Mouse (Mus musculus) CH12.LX (cell line): Measurements from ENCODE around the gene Hist1h3i. TPM values are rescaled to one million over a fixed set of nuclear protein-coding genes. Genes with fewer than 3 reads are reported as not detected.
A peak's percentile ranks its signal among the peaks of the same experiment; 100 is the strongest.

ENCODE experiments used
- DNase-seq: peaks from one replicate; pipeline ENCODE4 v3.0.0-alpha.2; 2013; ENCODE audit errors: extremely low read depth
- H3K27ac ChIP-seq: 2 replicates; pipeline ENCODE4 v1.5.1; 2012; ENCODE audit warnings: low read depth, mild to moderate bottlenecking, control low read depth, moderate library complexity; ENCODE audit not compliant: insufficient read depth
- H3K27me3 ChIP-seq: replicated peaks from 2 replicates; pipeline ENCODE3; 2012; ENCODE audit warnings: inconsistent platforms
- H3K36me3 ChIP-seq, 2 experiments: replicated peaks in 1 of 2; 2 replicates each; pipeline versions ENCODE3 to v1.6.1; 2012; ENCODE audit warnings: inconsistent platforms in 1 of 2, low read length in 1 of 2, mild to moderate bottlenecking in 1 of 2, mixed read lengths in 1 of 2, moderate library complexity in 1 of 2; ENCODE audit not compliant: control insufficient read depth in 1 of 2, insufficient read depth in 1 of 2
- H3K4me1 ChIP-seq, 2 experiments: 2 replicates each; pipeline ENCODE4 v1.6.1; 2012; ENCODE audit warnings: inconsistent platforms in 1 of 2, moderate library complexity in 1 of 2; ENCODE audit not compliant: insufficient read depth in 2 of 2, control insufficient read depth in 1 of 2
- H3K4me2 ChIP-seq: 2 replicates; pipeline ENCODE4 v1.6.1; 2012; ENCODE audit warnings: low read depth, mild to moderate bottlenecking, control low read depth; ENCODE audit not compliant: poor library complexity, insufficient read depth, severe bottlenecking
- H3K4me3 ChIP-seq, 3 experiments: fragments of 150-350 bp in 1 of 3; sonication (generic) in 1 of 3; replicated peaks in 1 of 3; 2 replicates each; pipeline versions ENCODE3 to v1.5.1; 2011 to 2012; ENCODE audit warnings: low read depth in 2 of 3, low read length in 2 of 3, mild to moderate bottlenecking in 2 of 3, moderate library complexity in 2 of 3, control low read depth in 1 of 3, improper control_type of control experiment in 1 of 3, inconsistent platforms in 1 of 3, mixed read lengths in 1 of 3; ENCODE audit not compliant: poor library complexity in 1 of 3
- H3K79me2 ChIP-seq: replicated peaks from 2 replicates; pipeline ENCODE4 v1.6.1; 2012; ENCODE audit warnings: mild to moderate bottlenecking, moderate library complexity; ENCODE audit not compliant: control insufficient read depth, poor library complexity, insufficient read depth, severe bottlenecking; ENCODE audit errors: extremely low read depth
- H3K9ac ChIP-seq: 2 replicates; pipeline ENCODE4 v1.6.1; 2012; ENCODE audit warnings: low read depth, mild to moderate bottlenecking, control low read depth, moderate library complexity; ENCODE audit not compliant: insufficient read depth
- H3K9me3 ChIP-seq: replicated peaks from 2 replicates; pipeline ENCODE3; 2012; ENCODE audit warnings: low read length, inconsistent platforms, mixed read lengths
- BHLHE40 ChIP-seq: IDR thresholded peaks from 2 replicates; pipeline ENCODE4 v1.6.1; 2011; ENCODE audit warnings: mild to moderate bottlenecking, low read depth, low read length, improper control_type of control experiment
- CHD1 ChIP-seq: IDR thresholded peaks from 2 replicates; pipeline ENCODE4 v1.6.1; 2012; ENCODE audit warnings: low read depth, low read length, improper control_type of control experiment, inconsistent platforms
- CHD2 ChIP-seq: IDR thresholded peaks from 2 replicates; pipeline ENCODE4 v1.6.1; 2011; ENCODE audit warnings: low read length, improper control_type of control experiment
- CTCF ChIP-seq, 2 experiments: IDR thresholded peaks in 1 of 2; conservative IDR thresholded peaks in 1 of 2; 2 replicates each; pipeline ENCODE4 v1.5.1; 2011 to 2012; ENCODE audit warnings: low read depth in 2 of 2, low read length in 2 of 2, improper control_type of control experiment in 1 of 2, inconsistent platforms in 1 of 2, mild to moderate bottlenecking in 1 of 2, moderate library complexity in 1 of 2
- E2F4 ChIP-seq: IDR thresholded peaks from 2 replicates; pipeline ENCODE4 v1.6.1; 2011; ENCODE audit warnings: low read depth, low read length, improper control_type of control experiment; ENCODE audit not compliant: insufficient replicate concordance
- ELF1 ChIP-seq: IDR thresholded peaks from 2 replicates; pipeline ENCODE4 v1.6.1; 2014; ENCODE audit warnings: low read depth, mild to moderate bottlenecking, inconsistent platforms, low read length, improper control_type of control experiment
- ETS1 ChIP-seq: conservative IDR thresholded peaks from 2 replicates; pipeline ENCODE4 v1.6.1; 2012; ENCODE audit warnings: low read depth, mild to moderate bottlenecking, inconsistent platforms, low read length, improper control_type of control experiment, moderate library complexity
- GABPA ChIP-seq: IDR thresholded peaks from 2 replicates; pipeline ENCODE4 v1.6.1; 2012; ENCODE audit warnings: low read depth, low read length, improper control_type of control experiment, inconsistent platforms; ENCODE audit not compliant: insufficient replicate concordance
- HCFC1 ChIP-seq: IDR thresholded peaks from 2 replicates; pipeline ENCODE4 v1.6.1; 2012; ENCODE audit warnings: low read depth, mild to moderate bottlenecking, inconsistent platforms, low read length, improper control_type of control experiment
- IRF4 ChIP-seq: IDR thresholded peaks from 2 replicates; pipeline ENCODE4 v1.6.1; 2014; ENCODE audit warnings: low read depth, mild to moderate bottlenecking, inconsistent platforms, low read length, improper control_type of control experiment
- JUN ChIP-seq: IDR thresholded peaks from 2 replicates; pipeline ENCODE4 v1.6.1; 2011; ENCODE audit warnings: low read depth, mild to moderate bottlenecking, low read length, improper control_type of control experiment, moderate library complexity; ENCODE audit not compliant: insufficient read depth
- JUND ChIP-seq: conservative IDR thresholded peaks from 2 replicates; pipeline ENCODE4 v1.6.1; 2011; ENCODE audit warnings: low read depth, low read length, improper control_type of control experiment
- MAFK ChIP-seq: IDR thresholded peaks from 2 replicates; pipeline ENCODE4 v1.6.1; 2011; ENCODE audit warnings: low read length, improper control_type of control experiment; ENCODE audit not compliant: insufficient replicate concordance
- MAX ChIP-seq: IDR thresholded peaks from 2 replicates; pipeline ENCODE4 v1.6.1; 2011; ENCODE audit warnings: low read length, improper control_type of control experiment
- MAZ ChIP-seq: IDR thresholded peaks from 2 replicates; pipeline ENCODE4 v1.6.1; 2012; ENCODE audit warnings: low read depth, mild to moderate bottlenecking, inconsistent platforms, low read length, improper control_type of control experiment, moderate library complexity
- MEF2A ChIP-seq: IDR thresholded peaks from 2 replicates; pipeline ENCODE4 v1.6.1; 2014; ENCODE audit warnings: low read depth, mild to moderate bottlenecking, inconsistent platforms, low read length, improper control_type of control experiment, borderline replicate concordance
- MYC ChIP-seq: IDR thresholded peaks from 2 replicates; pipeline ENCODE4 v1.6.1; 2011; ENCODE audit warnings: low read depth, mild to moderate bottlenecking, improper control_type of control experiment, low read length
- NELFE ChIP-seq: IDR thresholded peaks from 2 replicates; pipeline ENCODE4 v1.6.1; 2011; ENCODE audit warnings: low read depth, low read length, improper control_type of control experiment
- NRF1 ChIP-seq: IDR thresholded peaks from 2 replicates; pipeline ENCODE4 v1.6.1; 2014; ENCODE audit warnings: low read depth, mild to moderate bottlenecking, inconsistent platforms, low read length, improper control_type of control experiment, moderate library complexity
- PAX5 ChIP-seq: IDR thresholded peaks from 2 replicates; pipeline ENCODE4 v1.6.1; 2012; ENCODE audit warnings: low read length, inconsistent platforms, mixed read lengths
- POLR2A ChIP-seq: IDR thresholded peaks from 2 replicates; pipeline ENCODE4 v1.6.1; 2011; ENCODE audit warnings: low read depth, mild to moderate bottlenecking, improper control_type of control experiment, low read length
- RAD21 ChIP-seq: IDR thresholded peaks from 2 replicates; pipeline ENCODE4 v1.6.1; 2011; ENCODE audit warnings: low read depth, mild to moderate bottlenecking, low read length, improper control_type of control experiment, moderate library complexity
- RCOR1 ChIP-seq: conservative IDR thresholded peaks from 2 replicates; pipeline ENCODE4 v1.6.1; 2012; ENCODE audit warnings: low read depth, mild to moderate bottlenecking, inconsistent platforms, low read length, improper control_type of control experiment
- SMC3 ChIP-seq: IDR thresholded peaks from 2 replicates; pipeline ENCODE4 v1.6.1; 2011; ENCODE audit warnings: low read depth, low read length, improper control_type of control experiment
- TBP ChIP-seq: conservative IDR thresholded peaks from 2 replicates; pipeline ENCODE4 v1.6.1; 2011; ENCODE audit warnings: low read depth, low read length, improper control_type of control experiment
- UBTF ChIP-seq: IDR thresholded peaks from 2 replicates; pipeline ENCODE4 v1.6.1; 2012; ENCODE audit warnings: low read depth, mild to moderate bottlenecking, inconsistent platforms, low read length, improper control_type of control experiment, moderate library complexity
- USF2 ChIP-seq: conservative IDR thresholded peaks from 2 replicates; pipeline ENCODE4 v1.6.1; 2011; ENCODE audit warnings: low read depth, low read length, improper control_type of control experiment
- ZC3H11A ChIP-seq: IDR thresholded peaks from 2 replicates; pipeline ENCODE4 v1.6.1; 2012; ENCODE audit warnings: low read depth, mild to moderate bottlenecking, inconsistent platforms, low read length, improper control_type of control experiment
- ZMIZ1 ChIP-seq: IDR thresholded peaks from 2 replicates; pipeline ENCODE4 v1.6.1; 2012; ENCODE audit warnings: low read depth, mild to moderate bottlenecking, inconsistent platforms, low read length, improper control_type of control experiment
- ZNF384 ChIP-seq: IDR thresholded peaks from 2 replicates; pipeline ENCODE4 v1.6.1; 2012; ENCODE audit warnings: low read depth, low read length, improper control_type of control experiment, inconsistent platforms
- dilution Hi-C: fragments of 300-500 bp; cut with MboI; formaldehyde crosslinking; loops from 2 replicates; pipeline ENCODE4 v1.14.3; 2020; ENCODE audit warnings: low sequenced_read_pairs; ENCODE audit not compliant: extremely low pct_unique_long_range_greater_than_20kb, extremely low pct_ligation_motif_present
- in situ Hi-C: fragments of 300-500 bp; cut with MboI; formaldehyde crosslinking; loops from 3 replicates; pipeline ENCODE4 v1.14.3; 2019; ENCODE audit warnings: low sequenced_read_pairs, low pct_ligation_motif_present, low pct_unique_long_range_greater_than_20kb, mixed read lengths
- polyA plus RNA-seq: library from polyadenylated mRNA; unstranded; fragments of >175 nt; gene quantifications from 2 replicates; pipeline ENCODE4 v1.2.1, GENCODE M21; 2012; ENCODE audit warnings: low read depth; ENCODE audit not compliant: insufficient read length
- total RNA-seq, 2 experiments: library from RNA; depleted of rRNA; stranded (reverse); fragments of 300-350 nt in 1 of 2; fragments of >200 nt in 1 of 2; gene quantifications; 2 replicates each; pipeline ENCODE4 v1.2.3; 2012 to 2014

The Hist1h3i gene
- total and polyA plus RNA-seq, 3 experiments: 14.3 to 797 (median 21.2) TPM

DNA sequence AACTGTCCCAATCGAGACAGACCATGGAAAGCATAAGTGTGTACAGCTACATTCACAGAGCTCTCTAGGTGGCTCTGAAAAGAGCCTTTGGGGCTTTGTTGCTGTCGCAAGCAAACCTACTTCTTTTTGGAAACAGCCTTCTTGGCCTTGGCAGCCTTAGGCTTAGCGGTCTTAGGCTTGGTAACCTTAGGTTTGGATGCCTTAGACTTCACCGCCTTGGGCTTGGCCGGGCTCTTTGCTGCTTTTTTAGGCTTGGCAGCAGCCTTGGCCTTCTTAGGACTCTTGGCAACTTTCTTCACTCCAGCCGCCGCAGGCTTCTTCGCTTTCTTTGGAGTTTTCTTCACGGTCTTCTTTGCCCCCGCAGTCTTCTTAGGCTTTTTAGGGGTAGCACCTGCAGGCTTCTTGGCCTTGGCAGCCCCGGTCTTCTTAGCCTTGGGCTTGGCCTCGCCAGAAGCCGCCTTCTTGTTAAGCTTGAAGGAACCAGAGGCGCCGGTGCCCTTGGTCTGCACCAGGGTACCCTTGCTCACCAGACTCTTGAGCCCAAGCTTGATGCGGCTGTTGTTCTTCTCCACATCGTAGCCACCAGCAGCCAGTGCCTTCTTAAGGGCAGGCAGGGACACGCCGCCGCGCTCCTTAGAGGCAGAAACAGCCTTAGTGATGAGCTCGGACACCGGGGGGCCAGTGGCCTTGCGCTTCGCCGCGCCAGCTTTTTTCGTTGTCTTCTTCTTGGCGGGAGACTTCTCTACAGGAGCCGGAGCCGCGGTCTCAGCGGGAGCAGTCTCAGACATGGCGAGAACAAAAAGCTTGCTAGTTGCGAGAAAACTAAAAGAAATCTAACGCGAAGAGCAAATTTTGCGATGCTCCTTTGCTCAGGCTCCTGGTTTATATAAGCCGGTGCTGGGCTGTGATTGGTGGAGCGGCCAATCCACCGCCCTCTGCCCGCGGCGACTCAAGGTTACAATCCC, 3.1 kb downstream of the Hist1h3i start, which contains the start of gene Hist1h1b (continued):
- no peak for TF ChIP-seq GABPA
- TF ChIP-seq CHD1: peak; percentile 85; the same call in 1 of the 2 replicates
- TF ChIP-seq ZC3H11A: no peak; the same call in 1 of the 2 replicates
- peak; percentile 100 for TF ChIP-seq NELFE
- no peak for TF ChIP-seq JUND
- TF ChIP-seq ETS1: 0 out of 2 replicates have a peak, but pooled peaks have one; percentile 21
- no peak for TF ChIP-seq JUN
- peak; percentile 90 for TF ChIP-seq RCOR1
- TF ChIP-seq UBTF: peak; percentile 92
- no peak for TF ChIP-seq SMC3
- TF ChIP-seq MAX: no peak
- TF ChIP-seq, all 38 proteins: peak for 25

DNA sequence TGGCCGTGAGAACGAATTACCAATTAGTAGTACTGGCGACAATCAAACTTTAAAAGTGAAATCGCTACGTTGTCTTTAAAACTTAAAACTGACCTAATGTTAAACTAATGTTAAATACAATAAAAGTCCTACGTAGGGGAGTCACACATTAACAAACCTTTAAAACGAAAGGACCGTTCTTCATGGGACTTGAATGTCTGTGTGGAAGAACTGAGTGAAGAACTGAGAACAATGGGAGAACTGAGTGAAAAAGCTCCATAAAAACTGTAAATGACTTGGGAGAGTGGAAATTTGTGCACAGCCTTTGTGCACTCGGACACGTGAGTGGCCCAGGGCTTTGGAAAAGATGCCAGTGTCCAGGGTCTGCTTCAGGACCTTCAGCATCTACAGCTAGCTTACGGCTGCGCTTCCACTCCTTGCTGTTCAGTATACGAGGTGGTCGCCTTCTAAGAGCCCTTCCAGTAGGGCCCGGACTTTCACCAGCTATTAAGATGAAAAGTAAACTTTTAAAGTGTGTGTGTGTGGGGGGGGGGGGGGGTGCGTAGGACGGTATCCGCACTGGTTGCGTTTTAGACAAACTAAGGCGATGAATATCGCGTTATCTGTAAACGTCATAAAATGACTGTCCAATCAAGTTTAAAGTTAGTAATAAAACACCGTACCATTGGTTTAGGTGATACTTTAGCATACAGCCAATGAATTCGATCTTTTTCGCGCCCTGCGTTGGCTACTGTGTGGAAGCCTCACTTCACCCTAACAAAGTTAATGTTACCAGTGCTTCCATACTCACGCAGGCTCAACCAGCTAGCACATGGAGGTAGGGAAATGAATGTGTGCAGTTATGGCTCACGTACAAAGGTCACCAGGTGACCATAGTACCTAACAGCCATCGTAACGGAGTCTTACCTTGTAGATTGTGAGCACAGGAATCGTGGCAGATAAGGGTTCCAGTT, 4.1 kb downstream of the Hist1h3i start:
- Histone ChIP-seq H3K9ac (peak overlapping the region; percentile 95), H3K4me1 (peaks cover 6 to 24% of the 10 kb centered on the region in 2 experiments; a peak in 3 of 4 replicates), H3K27ac (peak overlapping the region; percentile 97), H3K36me3 (no peaks in the 10 kb centered on the region), H3K4me2 (peak overlapping the region; percentile 65), H3K9me3 (no peaks in the 10 kb centered on the region), H3K79me2 (no peaks in the 10 kb centered on the region; the same call in 1 of the 2 replicates), H3K27me3 (no peaks in the 10 kb centered on the region), H3K4me3 (peak overlapping the region; percentile 59 to 72 (median 59))
- peak; percentile 94 for DNase-seq
- dilution Hi-C loops (no loop called here), in situ Hi-C loops (no loop called here)
- TF ChIP-seq JUN (no peak), BHLHE40 (peak; percentile 79), RAD21 (no peak), MYC (peak; percentile 84), MAFK (no peak), GABPA (no peak), USF2 (no peak), TBP (peak; percentile 76; the same call in 1 of the 2 replicates), CHD2 (peak; percentile 94), ELF1 (no peak), ZMIZ1 (peak; percentile 99), ZC3H11A (no peak), MAX (peak; percentile 48; the same call in 1 of the 2 replicates), IRF4 (0 out of 2 replicates have a peak, but pooled peaks have one; percentile 28), CTCF (conservative IDR thresholded peaks at IDR 0.05 in 1 of 2, IDR thresholded peaks at IDR 0.05 in 1 of 2; ENCODE audit: low read depth in 2 of 2, low read length in 2 of 2) (no peak), E2F4 (peak; percentile 97), CHD1 (peak; percentile 55; the same call in 1 of the 2 replicates), RCOR1 (peak; percentile 90; the same call in 1 of the 2 replicates), MEF2A (peak; percentile 58; the same call in 1 of the 2 replicates), NRF1 (0 out of 2 replicates have a peak, but pooled peaks have one; percentile 11), ZNF384 (no peak), HCFC1 (peak; percentile 73), POLR2A (peak; percentile 78), NELFE (peak; percentile 84; the same call in 1 of the 2 replicates), PAX5 (no peak), UBTF (no peak; the same call in 1 of the 2 replicates), MAZ (peak; percentile 44; the same call in 1 of the 2 replicates)
